Mouse (Mus musculus) liver, embryonic 14 days (tissue): Measurements from ENCODE around the gene Rpl23. TPM values are rescaled to one million over a fixed set of nuclear protein-coding genes. Genes with fewer than 3 reads are reported as not detected.

Source experiments
- polyA plus RNA-seq: library from polyadenylated mRNA; depleted of rRNA; stranded (reverse); fragments of >200 nt; gene quantifications from 2 replicates; pipeline ENCODE4 v1.2.3, GENCODE M21; 2012; rRNA removed

Gene Rpl23
- 582 and 642 TPM in 2 replicates for polyA plus RNA-seq

DNA sequence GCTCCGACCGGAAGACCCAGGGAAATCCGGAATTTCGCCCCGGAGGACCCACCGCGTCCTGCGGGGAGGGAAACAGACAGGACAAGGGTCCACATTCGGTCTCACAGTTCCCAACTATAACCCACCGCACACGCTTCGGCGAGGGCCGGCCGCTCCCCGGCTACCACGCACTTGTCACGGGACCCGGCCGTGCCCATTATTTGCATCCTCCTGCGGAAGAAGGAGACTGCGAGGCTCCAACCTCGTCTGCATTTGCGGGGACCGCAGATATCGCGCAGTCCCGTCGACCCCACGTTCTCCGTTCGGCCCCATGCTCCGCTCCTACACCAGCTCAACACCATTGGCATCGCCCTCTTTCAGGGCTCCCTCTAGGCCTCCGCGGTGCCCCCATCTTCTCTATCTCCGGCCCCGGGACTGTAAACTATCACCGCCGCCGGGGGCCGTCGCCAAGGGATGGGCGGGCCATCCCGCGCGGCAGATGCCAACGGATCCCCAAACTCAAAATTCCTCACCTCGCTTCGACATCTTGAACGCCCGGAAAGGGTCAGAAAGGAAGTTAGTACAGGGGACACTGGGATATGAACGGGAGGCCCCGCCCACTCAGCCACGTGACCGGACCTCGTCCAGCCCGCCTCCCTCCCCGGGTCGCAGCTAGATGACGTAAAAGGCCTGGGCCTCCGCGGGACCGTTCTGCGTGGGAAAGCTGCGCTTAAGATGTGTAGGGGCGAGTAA is at the start of gene Rpl23:
Rpl23 (minus strand) TSS at position 606 of the 732 bp plus-strand sequence.

GRCm38 (mm10) chr11:97798782-97799145 is 16.5 kb upstream of the Rpl23 start, which contains the start of gene Lasp1:
Gene Lasp1 (plus strand): TSS chr11:97799000.

GRCm38 (mm10) chr11:97775808-97776496 is 6.3 kb downstream of the Rpl23 start, which contains the start of gene 1700001P01Rik:
Gene 1700001P01Rik (minus strand): TSS chr11:97775918.

GRCm38 (mm10) chr11:97766154-97766881 is 15.9 kb downstream of the Rpl23 start, which contains the start of gene Cwc25:
Gene Cwc25 (minus strand): TSS chr11:97766556.

GRCm38 (mm10) chr11:97744063-97744717 is 38.0 kb downstream of the Rpl23 start, which contains the start of gene Pip4k2b:
Gene Pip4k2b (minus strand): TSS chr11:97744704.

Other genes with a start within 250 kb of the Rpl23 start
- gene Srcin1, start 206.3 kb downstream of the Rpl23 start, polyA plus RNA-seq, result 0.02 and 0.05 TPM in 2 replicates
- gene Epop, start 152.7 kb downstream of the Rpl23 start, polyA plus RNA-seq, result 0.62 and 0.67 TPM in 2 replicates
- 1.00 and 1.2 TPM in 2 replicates for gene Mllt6, start 119.0 kb downstream of the Rpl23 start, polyA plus RNA-seq
- 4.9 and 5.2 TPM in 2 replicates for gene Cisd3, start 96.6 kb downstream of the Rpl23 start, polyA plus RNA-seq
- 3.9 and 4.6 TPM in 2 replicates for gene Pcgf2, start 81.9 kb downstream of the Rpl23 start, polyA plus RNA-seq
- 180 and 207 TPM in 2 replicates for gene Psmb3, start 79.0 kb downstream of the Rpl23 start, polyA plus RNA-seq
- gene Pip4k2b, start 37.7 kb downstream of the Rpl23 start, polyA plus RNA-seq, result 4.7 and 5.4 TPM in 2 replicates
- 5.7 and 5.8 TPM in 2 replicates for gene Cwc25, start 15.9 kb downstream of the Rpl23 start, polyA plus RNA-seq
- 0.06 TPM in 1 of 2 replicates, not detected in the other for gene 1700001P01Rik, start 6.5 kb downstream of the Rpl23 start, polyA plus RNA-seq
- 17.7 and 19.5 TPM in 2 replicates for gene Lasp1, start 16.6 kb upstream of the Rpl23 start, polyA plus RNA-seq
- gene B230217C12Rik, start 58.3 kb upstream of the Rpl23 start, polyA plus RNA-seq, result 0.51 and 0.73 TPM in 2 replicates
- 0.22 and 0.24 TPM in 2 replicates for gene Fbxo47, start 101.7 kb upstream of the Rpl23 start, polyA plus RNA-seq
- 0.27 and 0.35 TPM in 2 replicates for gene Plxdc1, start 204.0 kb upstream of the Rpl23 start, polyA plus RNA-seq
- 2.2 and 2.9 TPM in 2 replicates for gene Arl5c, start 213.7 kb upstream of the Rpl23 start, polyA plus RNA-seq
- 0.50 and 0.90 TPM in 2 replicates for gene Cacnb1, start 240.6 kb upstream of the Rpl23 start, polyA plus RNA-seq
- 1,065 and 1,104 TPM in 2 replicates for gene Rpl19, start 244.3 kb upstream of the Rpl23 start, polyA plus RNA-seq